Mouse (Mus musculus) midbrain, embryonic 14.5 days (tissue): ENCODE measurements around the gene Fyn. TPM values are rescaled to one million over a fixed set of nuclear protein-coding genes. Genes with fewer than 3 reads are reported as not detected.
A peak's percentile ranks its signal among the peaks of the same experiment; 100 is the strongest.

Source experiments
- ATAC-seq: fragments of 200-750 bp; cut with Nextera tagmentation; 2 replicates; pipeline ENCODE4 v1.8.0; 2017; ENCODE audit warnings: moderate number of reproducible peaks, moderate library complexity; ENCODE audit not compliant: low FRiP score, low TSS enrichment
- DNase-seq: peaks from one replicate; pipeline ENCODE4 v3.0.0-alpha.2; 2015
- H3K27ac ChIP-seq: fragments of 300-500 bp; sonication (generic); replicated peaks from 2 replicates; pipeline ENCODE4 v1.5.1; 2014; ENCODE audit warnings: mild to moderate bottlenecking, low read depth, low read length, moderate library complexity
- H3K27me3 ChIP-seq: fragments of 300-500 bp; sonication (generic); 2 replicates; pipeline ENCODE4 v1.6.1; 2014; ENCODE audit warnings: low read length, control low read depth, mixed read lengths; ENCODE audit not compliant: control insufficient read depth, insufficient read depth
- H3K36me3 ChIP-seq: fragments of 300-500 bp; sonication (generic); 2 replicates; pipeline ENCODE4 v1.6.1; 2014; ENCODE audit warnings: low read length, control low read depth; ENCODE audit not compliant: control insufficient read depth, insufficient read depth
- H3K4me1 ChIP-seq: fragments of 300-500 bp; sonication (generic); 2 replicates; pipeline ENCODE4 v1.6.1; 2014; ENCODE audit warnings: mild to moderate bottlenecking, antibody characterized with exemption, low read length, control low read depth; ENCODE audit not compliant: control insufficient read depth, insufficient read depth
- H3K4me2 ChIP-seq: fragments of 300-500 bp; sonication (generic); 2 replicates; pipeline ENCODE4 v1.6.1; 2014; ENCODE audit warnings: mild to moderate bottlenecking, low read length, moderate library complexity
- H3K4me3 ChIP-seq: fragments of 300-500 bp; sonication (generic); replicated peaks from 2 replicates; pipeline ENCODE4 v1.5.1; 2014; ENCODE audit warnings: low read depth, low read length
- H3K9ac ChIP-seq: fragments of 300-500 bp; sonication (generic); replicated peaks from 2 replicates; pipeline ENCODE4 v1.6.1; 2014; ENCODE audit warnings: mild to moderate bottlenecking, low read length, moderate library complexity
- H3K9me3 ChIP-seq: fragments of 300-500 bp; sonication (generic); 2 replicates; pipeline ENCODE4 v1.6.1; 2016; ENCODE audit warnings: low read length, control low read depth, mixed read lengths; ENCODE audit not compliant: control insufficient read depth
- WGBS: fragments of 180-500 bp; shearing (Covaris S2); extraction: QIAGEN DNeasy Blood & Tissue Kit; methylation state at CpG from one replicate; pipeline ENCODE4 v1.1.7; 2014; 5-methylcytosine and 5-hydroxymethylcytosine counted together
- polyA plus RNA-seq: library from polyadenylated mRNA; unstranded; fragments of >200 nt; fragmentation: Nextera tagmentation; extraction: Ambion mirVana; gene quantifications from 2 replicates; pipeline ENCODE4 v1.2.1, GENCODE M21; 2014

The Fyn gene
- polyA plus RNA-seq, 1 experiment from 2014 or later: 90.8 TPM

GRCm38 (mm10) chr10:39600115-39600514 is 231.5 kb downstream of the Fyn start:
- Histone ChIP-seq H3K4me3 (no peak overlapping the region), H3K27me3 (no peaks in the 10 kb centered on the region), H3K4me1 (peaks cover 18% of the 10 kb centered on the region), H3K36me3 (no peaks in the 10 kb centered on the region), H3K27ac (no peak overlapping the region), H3K4me2 (no peak overlapping the region), H3K9ac (no peak overlapping the region), H3K9me3 (peaks cover 5% of the 10 kb centered on the region; the same call in 1 of the 2 replicates)
- DNase-seq (no peak), ATAC-seq (no peak)
- WGBS: 76% methylated on average over 1 of the region's 1 CpGs

GRCm38 (mm10) chr10:39601068-39601467 is 232.4 kb downstream of the Fyn start:
- Histone ChIP-seq H3K4me1 (peaks cover 14% of the 10 kb centered on the region), H3K36me3 (no peaks in the 10 kb centered on the region), H3K27ac (no peak overlapping the region), H3K4me3 (no peak overlapping the region), H3K27me3 (no peaks in the 10 kb centered on the region), H3K9ac (no peak overlapping the region), H3K4me2 (no peak overlapping the region), H3K9me3 (peaks cover 10% of the 10 kb centered on the region)
- 83% methylated on average over 5 of the region's 5 CpGs for WGBS
- no peak for DNase-seq
- ATAC-seq: no peak

- Histone ChIP-seq H3K4me1 (no peaks in the 10 kb centered on the region), H3K4me2 (no peak overlapping the region), H3K9me3 (peaks cover 14% of the 10 kb centered on the region), H3K4me3 (no peak overlapping the region), H3K9ac (no peak overlapping the region), H3K36me3 (no peaks in the 10 kb centered on the region), H3K27me3 (no peaks in the 10 kb centered on the region), H3K27ac (no peak overlapping the region)
- no peak for ATAC-seq
- WGBS: 98% methylated on average over 1 of the region's 1 CpGs
- DNase-seq: no peak
Observed at GRCm38 (mm10) chr10:39606434-39606833, 237.8 kb downstream of the Fyn start.

GRCm38 (mm10) chr10:39611234-39611633 is 242.6 kb downstream of the Fyn start:
- no peaks in the 10 kb centered on the region for H3K36me3 ChIP-seq
- peaks cover 16% of the 10 kb centered on the region; the same call in 1 of the 2 replicates for H3K4me1 ChIP-seq
- no peak overlapping the region for H3K4me2 ChIP-seq
- no peak overlapping the region for H3K27ac ChIP-seq
- DNase-seq (no peak), ATAC-seq (no peak)
- no peak overlapping the region for H3K4me3 ChIP-seq
- WGBS: 76% methylated on average over 3 of the region's 3 CpGs
- no peaks in the 10 kb centered on the region for H3K27me3 ChIP-seq
- peaks cover 3% of the 10 kb centered on the region for H3K9me3 ChIP-seq
- H3K9ac ChIP-seq: no peak overlapping the region

GRCm38 (mm10) chr10:39612131-39612530 is 243.5 kb downstream of the Fyn start:
- no peak for DNase-seq
- WGBS: 73% methylated on average over 2 of the region's 2 CpGs

GRCm38 (mm10) chr10:39612633-39612988 is 244.0 kb downstream of the Fyn start, which contains the start of gene Traf3ip2:
TSS of gene Traf3ip2 (plus strand) at chr10:39612934.
- ATAC-seq (no peak), DNase-seq (no peak)
- Histone ChIP-seq H3K27me3 (no peaks in the 10 kb centered on the region), H3K4me3 (no peak within 1 kb of the TSS), H3K9me3 (no peaks in the 10 kb centered on the region), H3K9ac (0 out of 2 replicates have a peak within 1 kb of the TSS, but pooled peaks have one; percentile 29), H3K4me2 (peak within 1 kb of the TSS; percentile 31), H3K4me1 (peaks cover 16% of the 10 kb centered on the region; the same call in 1 of the 2 replicates), H3K27ac (no peak within 1 kb of the TSS), H3K36me3 (no peaks in the 10 kb centered on the region)
- 50% methylated on average over 4 of the region's 4 CpGs for WGBS

More at GRCm38 (mm10) chr10:39612131-39612530, 243.5 kb downstream of the Fyn start:
- no peak overlapping the region for H3K4me3 ChIP-seq
- H3K9me3 ChIP-seq: no peaks in the 10 kb centered on the region
- peaks cover 16% of the 10 kb centered on the region; the same call in 1 of the 2 replicates for H3K4me1 ChIP-seq
- no peaks in the 10 kb centered on the region for H3K27me3 ChIP-seq
- no peak overlapping the region for H3K9ac ChIP-seq
- no peak for ATAC-seq
- H3K36me3 ChIP-seq: no peaks in the 10 kb centered on the region
- no peak overlapping the region for H3K4me2 ChIP-seq
- H3K27ac ChIP-seq: no peak overlapping the region

GRCm38 (mm10) chr10:39612989-39613831 is 244.6 kb downstream of the Fyn start:
- DNase-seq (peak; percentile 60), ATAC-seq (peak; percentile 57; the same call in 1 of the 2 replicates)
- no peaks in the 10 kb centered on the region for H3K36me3 ChIP-seq
- H3K4me2 ChIP-seq: peak overlapping the region; percentile 31
- peaks cover 16% of the 10 kb centered on the region; the same call in 1 of the 2 replicates for H3K4me1 ChIP-seq
- no peaks in the 10 kb centered on the region for H3K27me3 ChIP-seq
- no peak overlapping the region for H3K27ac ChIP-seq
- WGBS: 13% methylated on average over 26 of the region's 26 CpGs
- H3K4me3 ChIP-seq: no peak overlapping the region
- 0 out of 2 replicates have a peak overlapping the region, but pooled peaks have one; percentile 29 for H3K9ac ChIP-seq
- H3K9me3 ChIP-seq: no peaks in the 10 kb centered on the region

- Histone ChIP-seq H3K27me3 (no peaks in the 10 kb centered on the region), H3K36me3 (no peaks in the 10 kb centered on the region), H3K9ac (no peak overlapping the region), H3K4me3 (no peak overlapping the region), H3K4me1 (peaks cover 16% of the 10 kb centered on the region; the same call in 1 of the 2 replicates), H3K4me2 (no peak overlapping the region), H3K9me3 (no peaks in the 10 kb centered on the region), H3K27ac (no peak overlapping the region)
- ATAC-seq: no peak
- 41% methylated on average over 2 of the region's 2 CpGs for WGBS
- no peak for DNase-seq
Observed at GRCm38 (mm10) chr10:39613973-39614372, 245.3 kb downstream of the Fyn start.

GRCm38 (mm10) chr10:39614676-39615075 is 246.0 kb downstream of the Fyn start:
- Histone ChIP-seq H3K4me2 (no peak overlapping the region), H3K4me3 (no peak overlapping the region), H3K27me3 (no peaks in the 10 kb centered on the region), H3K36me3 (no peaks in the 10 kb centered on the region), H3K4me1 (peaks cover 16% of the 10 kb centered on the region; the same call in 1 of the 2 replicates), H3K9me3 (no peaks in the 10 kb centered on the region), H3K9ac (no peak overlapping the region), H3K27ac (no peak overlapping the region)
- ATAC-seq: no peak; the same call in 1 of the 2 replicates
- DNase-seq: no peak
- 30% methylated on average over 6 of the region's 6 CpGs for WGBS
